Mouse (Mus musculus): Measurements from ENCODE around the gene Tcn2. TPM values are rescaled to one million over a fixed set of nuclear protein-coding genes. Genes with fewer than 3 reads are reported as not detected.
A peak's percentile ranks its signal among the peaks of the same experiment; 100 is the strongest.

The Tcn2 gene
- polyA plus RNA-seq, 1 experiment from 2014 or later, result 233 TPM

DNA sequence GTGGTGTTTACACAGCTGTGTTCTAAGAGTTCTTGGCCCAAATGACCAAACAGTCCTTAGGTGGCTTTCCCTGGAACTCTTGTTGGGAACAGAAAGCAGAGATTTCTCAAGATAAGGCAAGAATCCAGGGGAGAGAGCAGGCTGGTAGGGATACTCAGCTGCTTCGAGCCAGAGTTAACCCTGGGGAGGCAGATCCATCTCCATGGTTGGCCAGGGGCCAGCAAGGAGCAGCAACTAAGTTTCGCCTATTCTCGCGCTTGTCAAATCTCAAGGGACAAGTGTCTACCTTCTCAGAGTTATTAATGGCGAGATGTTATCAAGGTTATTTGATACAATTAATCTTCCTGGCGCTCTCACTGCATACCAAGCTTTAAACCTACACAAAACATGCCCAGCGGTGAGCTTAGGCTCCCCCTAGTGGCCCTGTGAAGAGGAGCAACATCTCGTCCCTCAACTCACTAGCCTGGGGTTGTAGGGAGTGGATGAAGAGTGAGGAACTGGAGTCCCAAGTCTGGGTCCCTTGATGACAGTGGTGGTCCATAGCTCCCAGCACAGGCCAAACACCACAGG, 10.6 kb downstream of the Tcn2 start:
- peak; percentile 82 for TF ChIP-seq CTCF (IDR thresholded peaks at IDR 0.05; ENCODE audit: low read depth)
- Histone ChIP-seq H3K9me3 (replicated peaks; ENCODE audit: low read length) (no peaks in the 10 kb centered on the region), H3K4me1 (replicated peaks; ENCODE audit: insufficient read depth, low read length) (no peaks in the 10 kb centered on the region), H3K27ac (no peak overlapping the region), H3K27me3 (ENCODE audit: insufficient read depth, low read length) (no peaks in the 10 kb centered on the region), H3K9ac (ENCODE audit: low read depth, low read length) (no peak overlapping the region), H3K4me2 (ENCODE audit: low read length) (no peak overlapping the region), H3K36me3 (ENCODE audit: insufficient read depth, low read length) (peaks cover 20% of the 10 kb centered on the region), H3K4me3 (replicated peaks; ENCODE audit: low read depth, low read length) (no peak overlapping the region)
- peak; percentile 65 for DNase-seq (ENCODE audit: low spot score)
- no peak for ATAC-seq (replicated peaks; ENCODE audit: low FRiP score, low read depth)
- 42% methylated on average over 8 of the region's 8 CpGs for WGBS

DNA sequence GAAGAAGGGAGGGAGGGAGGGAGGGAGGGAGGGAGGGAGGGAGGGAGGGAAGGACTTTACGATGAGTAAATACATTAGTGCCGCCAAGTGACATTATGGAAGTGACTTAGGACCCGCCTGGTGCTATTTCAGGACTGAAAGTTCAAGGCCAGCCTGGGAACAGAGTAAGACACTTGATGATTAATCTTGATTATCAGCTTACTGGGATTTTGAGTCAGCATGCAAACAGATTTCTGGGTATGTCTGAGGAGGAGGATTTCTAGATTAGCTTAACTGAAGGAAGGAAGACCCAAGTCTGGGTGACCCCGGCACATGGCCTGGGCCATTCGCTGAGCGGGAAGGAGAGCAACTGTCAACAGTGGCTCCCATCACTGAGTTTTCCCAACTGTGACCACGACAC, 11.5 kb downstream of the Tcn2 start:
- Histone ChIP-seq H3K9me3 (replicated peaks; ENCODE audit: low read length) (no peaks in the 10 kb centered on the region), H3K9ac (ENCODE audit: low read depth, low read length) (no peak overlapping the region), H3K27me3 (ENCODE audit: insufficient read depth, low read length) (no peaks in the 10 kb centered on the region), H3K27ac (no peak overlapping the region), H3K4me1 (replicated peaks; ENCODE audit: insufficient read depth, low read length) (no peaks in the 10 kb centered on the region), H3K4me3 (replicated peaks; ENCODE audit: low read depth, low read length) (no peak overlapping the region), H3K36me3 (ENCODE audit: insufficient read depth, low read length) (peaks cover 20% of the 10 kb centered on the region), H3K4me2 (ENCODE audit: low read length) (no peak overlapping the region)
- TF ChIP-seq CTCF (IDR thresholded peaks at IDR 0.05; ENCODE audit: low read depth), result no peak
- no peak for DNase-seq (ENCODE audit: low spot score)
- ATAC-seq (replicated peaks; ENCODE audit: low FRiP score, low read depth), result no peak
- 79% methylated on average over 7 of the region's 7 CpGs for WGBS

- H3K36me3 ChIP-seq (ENCODE audit: insufficient read depth, low read length), result peaks cover 18% of the 10 kb centered on the region
- no peak for DNase-seq (ENCODE audit: low spot score)
- WGBS, result 54% methylated on average over 1 of the region's 1 CpGs
- H3K27me3 ChIP-seq (ENCODE audit: insufficient read depth, low read length), result no peaks in the 10 kb centered on the region
- H3K9me3 ChIP-seq (replicated peaks; ENCODE audit: low read length), result no peaks in the 10 kb centered on the region
- H3K9ac ChIP-seq (ENCODE audit: low read depth, low read length), result no peak overlapping the region
- no peak overlapping the region for H3K4me2 ChIP-seq (ENCODE audit: low read length)
- no peak overlapping the region for H3K27ac ChIP-seq
- no peak overlapping the region for H3K4me3 ChIP-seq (replicated peaks; ENCODE audit: low read depth, low read length)
- peak; percentile 69 for TF ChIP-seq CTCF (IDR thresholded peaks at IDR 0.05; ENCODE audit: low read depth)
- H3K4me1 ChIP-seq (replicated peaks; ENCODE audit: insufficient read depth, low read length), result 0 out of 2 replicates have a peak, but pooled peaks cover 6% of the 10 kb centered on the region
- ATAC-seq (replicated peaks; ENCODE audit: low FRiP score, low read depth), result no peak
Observed at GRCm38 (mm10) chr11:3918738-3919137, 13.2 kb downstream of the Tcn2 start.

DNA sequence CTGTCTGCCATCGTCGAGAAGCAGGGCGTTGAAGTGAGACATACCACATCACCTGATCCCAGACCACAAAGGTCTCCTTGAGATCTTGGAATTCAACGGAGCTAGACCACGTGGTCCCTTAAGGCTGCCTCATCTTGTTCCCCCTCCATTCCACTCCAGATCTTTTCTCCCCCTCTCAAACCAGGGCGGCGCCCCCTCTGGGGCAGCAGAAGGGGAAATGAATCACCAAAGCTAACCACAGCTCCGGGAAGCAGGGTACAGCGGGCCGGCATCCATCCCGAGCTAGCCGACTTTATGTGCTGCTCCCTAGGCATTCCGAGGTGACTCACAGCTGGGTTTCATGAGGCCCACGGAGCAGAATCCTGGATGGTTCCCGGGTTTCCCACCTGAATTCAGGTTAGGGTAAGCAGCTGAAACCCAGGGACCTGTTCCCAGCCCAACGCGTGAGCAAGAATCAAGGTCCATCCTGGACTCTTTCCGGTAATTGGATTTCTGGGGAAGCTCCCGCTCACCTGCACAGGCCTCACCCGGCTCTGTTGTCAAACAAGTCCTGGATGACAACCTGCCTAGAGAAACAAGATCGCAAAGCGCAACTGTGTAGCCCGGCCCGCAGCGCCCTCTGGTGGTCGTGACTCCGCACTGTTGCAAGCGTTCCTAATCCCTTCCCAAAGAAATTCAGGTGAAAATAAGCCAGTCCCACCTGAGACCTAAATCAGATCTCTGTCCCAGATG, 17.7 kb downstream of the Tcn2 start, which contains the start of gene Slc35e4:
Gene Slc35e4, minus strand, starts transcription at position 556 of the 732 bp plus-strand sequence.
- under 1% methylated on average over 28 of the region's 28 CpGs for whole genome bisulfite sequencing
- Histone ChIP-seq H3K4me2 (ENCODE audit: low read length) (peak within 1 kb of the TSS; percentile 69), H3K4me1 (replicated peaks; ENCODE audit: insufficient read depth, low read length) (peaks cover 28% of the 10 kb centered on the region; the same call in 1 of the 2 replicates), H3K27me3 (ENCODE audit: insufficient read depth, low read length) (no peaks in the 10 kb centered on the region), H3K9me3 (replicated peaks; ENCODE audit: low read length) (no peaks in the 10 kb centered on the region), H3K36me3 (ENCODE audit: insufficient read depth, low read length) (0 out of 2 replicates have a peak, but pooled peaks cover 5% of the 10 kb centered on the region), H3K4me3 (replicated peaks; ENCODE audit: low read depth, low read length) (peak within 1 kb of the TSS; percentile 55), H3K9ac (ENCODE audit: low read depth, low read length) (peak within 1 kb of the TSS; percentile 25), H3K27ac (peak within 1 kb of the TSS; percentile 64; the same call in 1 of the 2 replicates)
- peak; percentile 95 for TF ChIP-seq CTCF (IDR thresholded peaks at IDR 0.05; ENCODE audit: low read depth)
- ATAC-seq (replicated peaks; ENCODE audit: low FRiP score, low read depth) (peak; percentile 47), DNase-seq (ENCODE audit: low spot score) (peak; percentile 83)

DNA sequence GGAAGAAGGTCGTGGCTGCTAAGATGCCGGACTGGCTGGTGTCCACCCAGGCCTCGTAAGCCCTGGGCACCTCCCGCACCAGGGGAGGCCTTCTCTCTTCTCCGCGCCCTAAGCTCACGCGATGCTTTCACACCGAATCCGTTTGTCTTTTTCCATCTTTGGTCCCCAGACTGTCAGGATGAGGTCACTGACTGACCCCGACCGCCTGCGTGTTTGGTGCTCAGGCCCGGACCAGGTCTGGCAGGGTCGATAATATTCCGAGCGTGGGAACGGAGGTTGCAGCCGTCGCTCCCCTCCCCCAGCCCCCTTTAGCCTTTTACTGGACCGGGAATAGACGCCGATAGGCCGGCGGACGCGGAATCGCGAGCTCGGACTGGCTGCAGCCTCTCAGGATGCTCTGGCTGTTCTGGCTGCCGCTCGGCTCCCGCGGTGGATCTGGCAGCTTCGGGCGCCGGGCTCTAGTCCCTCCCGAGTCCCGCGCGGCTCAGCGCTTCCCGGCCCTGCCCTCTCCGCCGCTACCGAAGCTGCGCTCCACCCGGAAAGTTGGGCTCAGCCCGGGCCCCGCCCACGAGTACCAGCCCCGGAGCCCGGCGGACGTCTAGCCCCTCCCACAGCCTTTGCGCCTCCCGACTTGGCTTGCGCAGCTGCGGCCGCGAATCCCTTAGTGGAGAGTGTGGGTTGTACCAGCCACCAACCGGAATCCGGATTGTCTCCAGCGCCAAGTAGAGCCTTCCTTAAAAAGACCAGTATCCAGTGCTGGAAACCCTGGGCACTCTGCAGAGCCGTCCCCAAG, 18.4 kb downstream of the Tcn2 start:
- no peak for TF ChIP-seq CTCF (IDR thresholded peaks at IDR 0.05; ENCODE audit: low read depth)
- 0 out of 2 replicates have a peak, but pooled peaks cover 5% of the 10 kb centered on the region for H3K36me3 ChIP-seq (ENCODE audit: insufficient read depth, low read length)
- under 1% methylated on average over 65 of the region's 65 CpGs for WGBS
- no peaks in the 10 kb centered on the region for H3K27me3 ChIP-seq (ENCODE audit: insufficient read depth, low read length)
- peak overlapping the region; percentile 25 for H3K9ac ChIP-seq (ENCODE audit: low read depth, low read length)
- peak; percentile 74 for ATAC-seq (replicated peaks; ENCODE audit: low FRiP score, low read depth)
- peak overlapping the region; percentile 55 for H3K4me3 ChIP-seq (replicated peaks; ENCODE audit: low read depth, low read length)
- peaks cover 28% of the 10 kb centered on the region; the same call in 1 of the 2 replicates for H3K4me1 ChIP-seq (replicated peaks; ENCODE audit: insufficient read depth, low read length)
- H3K9me3 ChIP-seq (replicated peaks; ENCODE audit: low read length), result no peaks in the 10 kb centered on the region
- DNase-seq (ENCODE audit: low spot score), result peak; percentile 90
- peak overlapping the region; percentile 64; the same call in 1 of the 2 replicates for H3K27ac ChIP-seq
- H3K4me2 ChIP-seq (ENCODE audit: low read length), result peak overlapping the region; percentile 69

- Histone ChIP-seq H3K9ac (ENCODE audit: low read depth, low read length) (peak overlapping the region; percentile 25), H3K4me1 (replicated peaks; ENCODE audit: insufficient read depth, low read length) (peaks cover 28% of the 10 kb centered on the region; the same call in 1 of the 2 replicates)
Observed at GRCm38 (mm10) chr11:3912875-3913271, 19.1 kb downstream of the Tcn2 start.

More at GRCm38 (mm10) chr11:3912875-3913271, 19.1 kb downstream of the Tcn2 start:
- Histone ChIP-seq H3K27me3 (ENCODE audit: insufficient read depth, low read length) (no peaks in the 10 kb centered on the region), H3K27ac (no peak overlapping the region), H3K4me2 (ENCODE audit: low read length) (peak overlapping the region; percentile 69), H3K9me3 (replicated peaks; ENCODE audit: low read length) (no peaks in the 10 kb centered on the region), H3K36me3 (ENCODE audit: insufficient read depth, low read length) (0 out of 2 replicates have a peak, but pooled peaks cover 5% of the 10 kb centered on the region), H3K4me3 (replicated peaks; ENCODE audit: low read depth, low read length) (peak overlapping the region; percentile 55)
- 5% methylated on average over 16 of the region's 16 CpGs for WGBS
- peak; percentile 8; the same call in 1 of the 2 replicates for ATAC-seq (replicated peaks; ENCODE audit: low FRiP score, low read depth)
- no peak for DNase-seq (ENCODE audit: low spot score)
- no peak for TF ChIP-seq CTCF (IDR thresholded peaks at IDR 0.05; ENCODE audit: low read depth)

All from kidney, postnatal 0 days (tissue).